Mouse (Mus musculus) liver, embryonic 16.5 days (tissue): Measurements from ENCODE around the gene Cand1. TPM values are rescaled to one million over a fixed set of nuclear protein-coding genes. Genes with fewer than 3 reads are reported as not detected.

Experiments used
- ATAC-seq: fragments of 200-750 bp; cut with Nextera tagmentation; 2 replicates; pipeline ENCODE4 v1.8.0; 2017; ENCODE audit warnings: low read depth, mild to moderate bottlenecking, moderate number of reproducible peaks, moderate library complexity
- H3K27ac ChIP-seq: fragments of 300-500 bp; sonication (generic); 2 replicates; pipeline ENCODE4 v1.5.1; 2014; ENCODE audit warnings: mild to moderate bottlenecking, low read length
- H3K27me3 ChIP-seq: fragments of 300-500 bp; sonication (generic); 2 replicates; pipeline ENCODE4 v1.6.1; 2014; ENCODE audit warnings: low read depth, low read length, mixed read lengths; ENCODE audit not compliant: control insufficient read depth, insufficient read depth
- H3K36me3 ChIP-seq: fragments of 300-500 bp; sonication (generic); 2 replicates; pipeline ENCODE4 v1.6.1; 2014; ENCODE audit warnings: mild to moderate bottlenecking; ENCODE audit not compliant: control insufficient read depth, insufficient read depth
- H3K4me1 ChIP-seq: fragments of 300-500 bp; sonication (generic); 2 replicates; pipeline ENCODE4 v1.6.1; 2014; ENCODE audit warnings: low read depth, low read length, mixed read lengths; ENCODE audit not compliant: control insufficient read depth
- H3K4me2 ChIP-seq: fragments of 300-500 bp; sonication (generic); 2 replicates; pipeline ENCODE4 v1.6.1; 2014; ENCODE audit warnings: low read depth, low read length, mixed read lengths
- H3K4me3 ChIP-seq: fragments of 300-500 bp; sonication (generic); 2 replicates; pipeline ENCODE4 v1.5.1; 2014; ENCODE audit warnings: low read depth, mild to moderate bottlenecking, low read length
- H3K9ac ChIP-seq: fragments of 300-500 bp; sonication (generic); 2 replicates; pipeline ENCODE4 v1.6.1; 2014; ENCODE audit warnings: low read depth, low read length
- H3K9me3 ChIP-seq: fragments of 300-500 bp; sonication (generic); replicated peaks from 2 replicates; pipeline ENCODE4 v1.6.1; 2016; ENCODE audit warnings: low read length; ENCODE audit not compliant: control insufficient read depth
- WGBS: fragments of 180-500 bp; shearing (Covaris S2); extraction: QIAGEN DNeasy Blood & Tissue Kit; methylation state at CpG from one replicate; pipeline ENCODE4 v1.1.7; 2014; ENCODE audit not compliant: insufficient replicate concordance; 5-methylcytosine and 5-hydroxymethylcytosine counted together
- polyA plus RNA-seq: library from polyadenylated mRNA; unstranded; fragments of >200 nt; fragmentation: Nextera tagmentation; extraction: Ambion mirVana; gene quantifications from 2 replicates; pipeline ENCODE4 v1.2.1, GENCODE M21; 2015

Gene Cand1
- polyA plus RNA-seq, 1 experiment from 2014 or later, result 12.4 TPM

DNA sequence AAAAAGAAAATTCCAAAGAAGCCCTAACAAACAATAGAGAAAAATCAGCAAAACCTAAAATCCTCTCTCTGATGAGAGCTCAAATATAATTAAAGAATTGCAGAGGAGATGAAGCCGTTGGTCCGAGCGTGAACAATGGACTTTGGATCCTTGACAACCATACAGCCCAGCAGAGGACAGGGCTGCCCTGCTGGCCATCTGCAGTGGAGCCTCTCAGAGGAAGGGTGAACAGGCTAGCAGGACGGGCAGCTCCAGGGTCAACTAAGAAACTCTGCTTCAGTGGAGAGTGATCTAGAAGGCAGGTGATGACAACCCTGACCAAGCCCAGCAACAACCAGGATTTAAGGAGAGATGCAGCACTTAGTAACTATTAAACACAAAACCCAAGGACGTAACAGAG is 18.2 kb downstream of the Cand1 start:
- peak; percentile 58 for ATAC-seq
- H3K27me3 ChIP-seq, result no peaks in the 10 kb centered on the region
- no peak overlapping the region for H3K4me2 ChIP-seq
- no peaks in the 10 kb centered on the region for H3K9me3 ChIP-seq
- H3K4me3 ChIP-seq, result no peak overlapping the region
- WGBS, result 78% methylated on average over 5 of the region's 5 CpGs
- no peaks in the 10 kb centered on the region for H3K4me1 ChIP-seq
- no peak overlapping the region for H3K9ac ChIP-seq
- peaks cover 17% of the 10 kb centered on the region for H3K36me3 ChIP-seq
- no peak overlapping the region for H3K27ac ChIP-seq

DNA sequence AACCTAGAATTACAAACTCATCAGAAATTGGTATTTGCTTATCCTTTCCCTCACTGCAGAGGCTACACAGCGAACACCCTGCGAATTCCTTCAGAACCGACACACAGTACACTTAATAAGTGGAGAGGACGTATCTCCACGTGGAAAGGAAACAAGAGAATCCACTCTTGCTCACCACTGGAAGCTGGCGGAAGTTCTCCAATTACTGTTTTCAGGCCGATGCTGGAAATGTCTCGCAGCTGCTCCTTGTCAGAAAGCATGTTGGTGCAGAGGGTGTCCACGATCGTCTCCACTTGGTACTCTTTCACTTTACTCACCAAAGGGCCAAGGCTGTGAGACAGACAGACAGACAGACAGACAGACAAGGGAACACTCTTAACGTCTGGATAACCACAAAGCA is 20.4 kb downstream of the Cand1 start:
- H3K27ac ChIP-seq, result no peak overlapping the region
- no peaks in the 10 kb centered on the region for H3K4me1 ChIP-seq
- 71% methylated on average over 11 of the region's 11 CpGs for WGBS
- no peaks in the 10 kb centered on the region for H3K27me3 ChIP-seq
- H3K4me3 ChIP-seq, result no peak overlapping the region
- no peak overlapping the region for H3K9ac ChIP-seq
- no peaks in the 10 kb centered on the region for H3K9me3 ChIP-seq
- peaks cover 14% of the 10 kb centered on the region; the same call in 1 of the 2 replicates for H3K36me3 ChIP-seq
- H3K4me2 ChIP-seq, result no peak overlapping the region
- ATAC-seq, result no peak

DNA sequence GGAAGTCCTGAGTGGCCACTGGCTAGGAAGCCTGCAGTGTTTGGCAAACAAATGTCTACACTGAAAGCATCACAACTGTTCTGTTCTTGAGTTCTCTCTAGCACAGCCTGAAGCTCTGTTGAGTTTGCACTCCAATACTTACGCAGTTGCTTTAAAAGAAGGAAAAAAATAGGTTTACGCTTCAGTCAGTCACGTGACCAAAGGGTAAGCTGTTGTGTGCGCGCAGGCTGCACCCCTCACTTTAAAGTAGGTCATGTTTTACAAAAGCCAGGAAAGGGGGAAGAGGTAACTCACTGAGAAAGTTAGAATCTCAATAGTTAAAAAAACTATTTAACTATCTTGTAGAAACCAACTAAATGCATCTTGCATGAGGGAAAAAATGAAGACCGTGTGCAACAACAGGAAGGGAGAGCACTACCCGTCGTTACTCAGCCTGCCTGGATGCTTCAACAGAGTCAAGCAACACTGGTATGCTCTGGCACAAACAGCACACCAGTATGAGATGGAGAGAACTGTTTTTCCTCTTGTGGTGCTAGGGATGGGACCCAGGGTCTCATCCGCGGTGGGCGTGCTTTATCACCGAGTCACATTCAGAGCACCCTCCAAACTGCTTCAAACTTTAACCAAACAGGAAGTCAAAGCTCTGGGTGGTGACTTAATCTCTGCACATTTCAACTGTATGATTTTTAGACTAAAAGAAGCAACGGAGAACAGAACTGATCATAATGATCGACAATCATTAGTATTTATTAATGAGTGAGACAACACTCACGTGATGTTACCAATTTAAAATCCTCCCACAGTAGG is 21.4 kb downstream of the Cand1 start:
- peaks cover 17% of the 10 kb centered on the region for H3K36me3 ChIP-seq
- no peak for ATAC-seq
- 70% methylated on average over 15 of the region's 15 CpGs for WGBS

DNA sequence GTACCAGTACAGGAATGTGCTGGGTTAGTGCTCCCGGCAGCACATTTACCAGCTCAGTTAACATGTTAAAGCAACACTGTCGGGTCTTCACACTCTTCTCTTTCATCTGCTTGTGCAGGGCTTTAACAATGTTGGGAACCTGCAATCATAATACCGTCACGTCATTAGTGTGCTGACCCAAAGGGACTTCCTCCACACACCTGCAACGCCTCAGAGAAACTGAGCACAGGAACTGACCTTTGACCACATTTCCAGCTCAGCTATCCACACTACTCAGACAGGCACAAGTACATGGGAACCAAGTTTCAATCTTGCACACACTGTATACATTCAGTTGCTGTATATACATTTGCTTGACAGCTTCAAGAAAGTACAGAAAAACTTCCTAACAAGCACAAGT is 27.4 kb downstream of the Cand1 start:
- H3K27ac ChIP-seq, result no peak overlapping the region
- H3K4me1 ChIP-seq, result no peaks in the 10 kb centered on the region
- H3K9me3 ChIP-seq, result no peaks in the 10 kb centered on the region
- no peaks in the 10 kb centered on the region for H3K27me3 ChIP-seq
- no peak overlapping the region for H3K4me2 ChIP-seq
- ATAC-seq, result no peak
- no peak overlapping the region for H3K4me3 ChIP-seq
- H3K9ac ChIP-seq, result no peak overlapping the region
- peaks cover 45% of the 10 kb centered on the region for H3K36me3 ChIP-seq
- 85% methylated on average over 5 of the region's 5 CpGs for WGBS

More for the DNA sequence above, 21.4 kb downstream of the Cand1 start:
- Histone ChIP-seq H3K9me3 (no peaks in the 10 kb centered on the region), H3K27ac (no peak overlapping the region), H3K4me3 (no peak overlapping the region), H3K27me3 (no peaks in the 10 kb centered on the region), H3K4me2 (no peak overlapping the region), H3K9ac (no peak overlapping the region), H3K4me1 (no peaks in the 10 kb centered on the region)

DNA sequence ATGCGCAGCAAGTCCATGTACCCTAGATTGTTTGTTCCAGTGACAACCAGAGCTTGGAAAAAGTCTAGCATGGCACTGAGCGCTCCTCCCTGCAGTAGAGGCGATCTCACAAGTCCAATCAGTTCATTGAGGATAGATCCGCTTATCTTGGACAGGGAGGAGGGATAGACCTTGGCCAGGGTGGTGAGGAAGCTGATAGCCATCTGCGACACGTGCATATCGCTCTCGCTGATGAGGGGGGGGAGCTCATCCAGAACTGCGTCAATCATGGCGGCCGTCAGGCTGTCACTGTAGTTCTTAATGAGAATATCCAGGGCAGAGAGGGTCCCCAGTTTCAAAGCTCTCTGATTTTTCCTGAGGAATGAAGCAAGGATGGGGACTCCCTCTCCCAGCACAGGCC is 28.6 kb downstream of the Cand1 start:
- Histone ChIP-seq H3K9ac (no peak overlapping the region), H3K36me3 (peaks cover 51% of the 10 kb centered on the region), H3K4me1 (no peaks in the 10 kb centered on the region), H3K4me2 (no peak overlapping the region), H3K27me3 (no peaks in the 10 kb centered on the region), H3K9me3 (no peaks in the 10 kb centered on the region), H3K27ac (no peak overlapping the region), H3K4me3 (no peak overlapping the region)
- WGBS, result 84% methylated on average over 11 of the region's 11 CpGs
- ATAC-seq, result no peak

- Histone ChIP-seq H3K9me3 (no peaks in the 10 kb centered on the region), H3K4me2 (no peak overlapping the region), H3K36me3 (peaks cover 45% of the 10 kb centered on the region), H3K27ac (no peak overlapping the region), H3K27me3 (no peaks in the 10 kb centered on the region), H3K9ac (no peak overlapping the region), H3K4me1 (no peaks in the 10 kb centered on the region), H3K4me3 (no peak overlapping the region)
- 85% methylated on average over 8 of the region's 8 CpGs for WGBS
- no peak for ATAC-seq
Measured at GRCm38 (mm10) chr10:119206309-119206932, 33.4 kb downstream of the Cand1 start.

- no peak overlapping the region for H3K9ac ChIP-seq
- H3K4me1 ChIP-seq, result no peaks in the 10 kb centered on the region
- H3K27ac ChIP-seq, result no peak overlapping the region
- H3K4me2 ChIP-seq, result no peak overlapping the region
- no peaks in the 10 kb centered on the region for H3K9me3 ChIP-seq
- H3K4me3 ChIP-seq, result no peak overlapping the region
- no peak for ATAC-seq
- no peaks in the 10 kb centered on the region for H3K27me3 ChIP-seq
- H3K36me3 ChIP-seq, result peaks cover 37% of the 10 kb centered on the region
- WGBS, result 70% methylated on average over 5 of the region's 5 CpGs
Measured at GRCm38 (mm10) chr10:119205229-119205628, 34.6 kb downstream of the Cand1 start.

DNA sequence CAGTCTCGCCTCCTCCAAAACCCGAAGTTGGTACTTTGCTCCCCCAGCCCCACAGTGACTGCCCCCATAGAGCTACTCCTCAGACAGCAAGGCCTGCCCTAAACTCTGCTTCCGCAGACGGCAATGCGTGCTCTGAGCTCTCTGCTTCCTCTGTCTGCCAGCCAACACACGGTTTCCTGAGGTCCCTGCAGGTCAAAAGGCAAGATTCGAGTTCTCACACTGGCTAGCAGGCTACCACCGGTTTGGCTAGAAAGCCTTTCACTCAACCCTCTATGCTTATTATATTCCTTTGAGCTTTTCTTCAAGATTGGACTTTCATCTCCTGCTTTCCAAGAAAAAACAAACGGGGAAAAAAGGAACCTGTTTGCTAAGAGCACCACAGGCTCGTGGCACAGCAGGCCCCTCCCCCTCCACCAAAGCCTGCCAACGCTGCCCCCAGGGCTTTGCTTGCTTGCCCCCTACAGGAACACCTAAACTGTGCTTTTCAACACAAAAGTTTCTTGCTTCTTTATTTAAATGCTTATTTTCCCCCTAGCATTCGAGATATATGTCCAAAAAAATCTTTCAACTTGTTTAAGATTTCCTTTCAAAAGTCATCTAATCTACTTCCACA is 35.4 kb downstream of the Cand1 start:
- no peaks in the 10 kb centered on the region for H3K4me1 ChIP-seq
- H3K4me3 ChIP-seq, result no peak overlapping the region
- H3K4me2 ChIP-seq, result no peak overlapping the region
- H3K36me3 ChIP-seq, result peaks cover 37% of the 10 kb centered on the region
- H3K27me3 ChIP-seq, result no peaks in the 10 kb centered on the region
- no peak overlapping the region for H3K9ac ChIP-seq
- H3K9me3 ChIP-seq, result no peaks in the 10 kb centered on the region
- H3K27ac ChIP-seq, result no peak overlapping the region
- no peak for ATAC-seq
- WGBS, result 49% methylated on average over 12 of the region's 12 CpGs

DNA sequence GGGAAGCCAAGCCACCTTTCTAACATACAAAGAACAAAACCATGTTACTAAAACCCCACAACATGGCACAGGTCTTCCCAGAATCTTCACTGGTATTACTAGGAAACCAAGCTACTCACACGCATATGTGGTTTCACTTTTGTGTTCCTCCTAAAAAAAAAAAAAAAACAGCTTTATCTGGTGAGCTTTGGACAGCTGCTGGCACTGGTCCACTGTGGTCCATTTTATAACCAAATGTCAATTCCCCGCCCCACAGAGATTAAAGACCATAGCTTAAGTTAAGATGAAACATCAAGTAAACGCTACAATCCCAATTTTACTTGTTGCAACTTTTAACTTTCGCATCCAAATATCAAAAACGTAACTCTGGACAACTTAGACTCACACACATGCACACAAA is 40.0 kb downstream of the Cand1 start:
- H3K27ac ChIP-seq, result no peak overlapping the region
- no peak overlapping the region for H3K4me3 ChIP-seq
- H3K9ac ChIP-seq, result no peak overlapping the region
- H3K27me3 ChIP-seq, result no peaks in the 10 kb centered on the region
- peaks cover 16% of the 10 kb centered on the region for H3K36me3 ChIP-seq
- WGBS, result 72% methylated on average over 5 of the region's 5 CpGs
- H3K4me2 ChIP-seq, result no peak overlapping the region
- no peaks in the 10 kb centered on the region for H3K9me3 ChIP-seq
- no peak for ATAC-seq
- H3K4me1 ChIP-seq, result no peaks in the 10 kb centered on the region
